Mouse (Mus musculus) forebrain, embryonic 11.5 days (tissue): ENCODE measurements at regions not wholly inside any gene's neighbourhood (a gene's known extent, or its start where the extent isn't known, plus 50 kb on each side); places are given as distances from the start of the nearest gene placed in this dataset.

Source experiments
- ATAC-seq: fragments of 200-750 bp; cut with Nextera tagmentation; replicated peaks from 2 replicates; pipeline ENCODE4 v1.8.0; 2017; ENCODE audit warnings: moderate TSS enrichment; ENCODE audit not compliant: low FRiP score
- DNase-seq: peaks from one replicate; pipeline ENCODE4 v3.0.0-alpha.2; 2017; ENCODE audit warnings: low spot score
- H3K27ac ChIP-seq: fragments of 300-500 bp; sonication (generic); 2 replicates; pipeline ENCODE4 v1.5.1; 2014; ENCODE audit warnings: low read depth, low read length
- H3K27me3 ChIP-seq: fragments of 300-500 bp; sonication (generic); 2 replicates; pipeline ENCODE4 v1.6.1; 2014; ENCODE audit warnings: mild to moderate bottlenecking, low read length, mixed read lengths; ENCODE audit not compliant: control insufficient read depth, insufficient read depth
- H3K36me3 ChIP-seq: fragments of 300-500 bp; sonication (generic); 2 replicates; pipeline ENCODE4 v1.6.1; 2014; ENCODE audit warnings: mild to moderate bottlenecking, low read length, moderate library complexity, mixed read lengths; ENCODE audit not compliant: control insufficient read depth, insufficient read depth
- H3K4me1 ChIP-seq: fragments of 300-500 bp; sonication (generic); replicated peaks from 2 replicates; pipeline ENCODE4 v1.6.1; 2014; ENCODE audit warnings: low read length, mixed read lengths; ENCODE audit not compliant: control insufficient read depth, insufficient read depth
- H3K4me2 ChIP-seq: fragments of 300-500 bp; sonication (generic); 2 replicates; pipeline ENCODE4 v1.6.1; 2014; ENCODE audit warnings: low read depth, mild to moderate bottlenecking, low read length, moderate library complexity, mixed read lengths; ENCODE audit not compliant: severe bottlenecking
- H3K4me3 ChIP-seq: fragments of 300-500 bp; sonication (generic); 2 replicates; pipeline ENCODE4 v1.5.1; 2014; ENCODE audit warnings: low read depth, low read length
- H3K9ac ChIP-seq: fragments of 300-500 bp; sonication (generic); 2 replicates; pipeline ENCODE4 v1.6.1; 2014; ENCODE audit warnings: low read length
- H3K9me3 ChIP-seq: fragments of 300-500 bp; sonication (generic); 2 replicates; pipeline ENCODE4 v1.6.1; 2016; ENCODE audit warnings: low read length, mixed read lengths; ENCODE audit not compliant: control insufficient read depth
- WGBS: fragments of 180-500 bp; shearing (Covaris S2); extraction: QIAGEN DNeasy Blood & Tissue Kit; methylation state at CpG from one replicate; pipeline ENCODE4 v1.1.7; 2014; 5-methylcytosine and 5-hydroxymethylcytosine counted together

GRCm38 (mm10) chr13:97554601-97555000 lies 205.8 kb downstream of the Gm10260 start:
- ATAC-seq (no peak), DNase-seq (no peak)
- Histone ChIP-seq H3K27me3 (no peaks in the 10 kb centered on the region), H3K9ac (no peak overlapping the region), H3K9me3 (no peaks in the 10 kb centered on the region), H3K36me3 (no peaks in the 10 kb centered on the region), H3K4me2 (no peak overlapping the region), H3K27ac (no peak overlapping the region), H3K4me3 (no peak overlapping the region), H3K4me1 (no peaks in the 10 kb centered on the region)
- 32% methylated on average over 5 of the region's 5 CpGs for WGBS

DNA sequence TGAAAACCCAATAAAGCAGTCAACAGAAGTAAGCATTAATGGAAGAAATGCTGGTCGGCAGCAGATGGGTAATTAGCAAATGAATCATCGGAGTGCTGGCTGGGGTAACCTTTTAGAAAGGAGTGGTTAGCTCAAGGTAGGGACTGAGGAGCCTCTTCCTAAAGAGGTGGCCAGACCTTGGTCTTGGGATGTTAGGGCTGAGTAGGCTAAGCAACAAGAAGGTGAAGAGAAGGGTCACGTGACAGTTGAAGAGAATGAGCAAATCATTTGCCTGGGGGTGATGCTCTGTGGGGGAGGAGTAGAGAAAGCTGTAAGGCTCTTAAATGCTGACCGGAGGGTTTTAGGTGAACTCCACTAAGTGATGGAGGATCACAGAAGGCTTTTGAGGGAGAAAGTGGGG lies 208.2 kb downstream of the Gm10260 start:
- H3K4me1 ChIP-seq = peaks cover 2% of the 10 kb centered on the region; the same call in 1 of the 2 replicates
- H3K9me3 ChIP-seq = no peaks in the 10 kb centered on the region
- no peak overlapping the region for H3K27ac ChIP-seq
- no peaks in the 10 kb centered on the region for H3K36me3 ChIP-seq
- no peak overlapping the region for H3K9ac ChIP-seq
- no peak for ATAC-seq
- 67% methylated on average over 4 of the region's 4 CpGs for WGBS
- H3K4me2 ChIP-seq = no peak overlapping the region
- H3K4me3 ChIP-seq = no peak overlapping the region
- no peaks in the 10 kb centered on the region for H3K27me3 ChIP-seq
- DNase-seq = no peak

GRCm38 (mm10) chr13:97550880-97551279 lies 209.6 kb downstream of the Gm10260 start:
- 91% methylated on average over 3 of the region's 3 CpGs for WGBS
- Histone ChIP-seq H3K27me3 (no peaks in the 10 kb centered on the region), H3K9me3 (no peaks in the 10 kb centered on the region), H3K27ac (no peak overlapping the region), H3K4me3 (no peak overlapping the region), H3K4me1 (peaks cover 2% of the 10 kb centered on the region; the same call in 1 of the 2 replicates), H3K9ac (no peak overlapping the region), H3K4me2 (no peak overlapping the region), H3K36me3 (no peaks in the 10 kb centered on the region)
- DNase-seq (no peak), ATAC-seq (no peak)

GRCm38 (mm10) chr13:97550172-97550571 lies 210.3 kb downstream of the Gm10260 start:
- no peak overlapping the region for H3K4me3 ChIP-seq
- H3K9ac ChIP-seq = no peak overlapping the region
- no peak for ATAC-seq
- no peaks in the 10 kb centered on the region for H3K36me3 ChIP-seq
- H3K27me3 ChIP-seq = no peaks in the 10 kb centered on the region
- H3K4me2 ChIP-seq = no peak overlapping the region
- H3K4me1 ChIP-seq = peaks cover 2% of the 10 kb centered on the region; the same call in 1 of the 2 replicates
- WGBS = 93% methylated on average over 5 of the region's 5 CpGs
- DNase-seq = no peak
- H3K9me3 ChIP-seq = no peaks in the 10 kb centered on the region
- H3K27ac ChIP-seq = no peak overlapping the region

DNA sequence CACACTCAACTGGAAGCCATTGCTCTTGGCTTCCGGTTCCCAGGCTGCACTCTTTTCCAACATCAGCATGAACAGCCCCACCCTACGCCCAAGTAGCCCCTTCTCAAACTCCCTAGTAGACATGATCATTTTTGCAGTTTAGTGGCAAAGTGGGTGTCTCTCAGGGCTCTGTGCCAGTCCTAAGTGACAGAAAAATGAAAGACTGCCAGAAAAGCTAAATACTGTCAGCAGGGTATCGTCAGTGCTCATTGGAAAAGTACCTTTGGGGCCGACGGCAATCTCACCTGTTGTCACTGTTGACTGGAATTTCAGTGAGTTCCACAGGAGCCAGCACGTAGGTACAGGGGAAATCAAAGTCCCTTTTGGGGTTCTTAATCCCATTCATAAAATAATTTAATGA lies 211.0 kb downstream of the Gm10260 start:
- DNase-seq (no peak), ATAC-seq (no peak)
- Histone ChIP-seq H3K9me3 (no peaks in the 10 kb centered on the region), H3K4me1 (peaks cover 2% of the 10 kb centered on the region; the same call in 1 of the 2 replicates), H3K27me3 (no peaks in the 10 kb centered on the region), H3K27ac (no peak overlapping the region), H3K4me2 (no peak overlapping the region), H3K9ac (no peak overlapping the region), H3K4me3 (no peak overlapping the region), H3K36me3 (no peaks in the 10 kb centered on the region)
- WGBS = 95% methylated on average over 6 of the region's 6 CpGs

DNA sequence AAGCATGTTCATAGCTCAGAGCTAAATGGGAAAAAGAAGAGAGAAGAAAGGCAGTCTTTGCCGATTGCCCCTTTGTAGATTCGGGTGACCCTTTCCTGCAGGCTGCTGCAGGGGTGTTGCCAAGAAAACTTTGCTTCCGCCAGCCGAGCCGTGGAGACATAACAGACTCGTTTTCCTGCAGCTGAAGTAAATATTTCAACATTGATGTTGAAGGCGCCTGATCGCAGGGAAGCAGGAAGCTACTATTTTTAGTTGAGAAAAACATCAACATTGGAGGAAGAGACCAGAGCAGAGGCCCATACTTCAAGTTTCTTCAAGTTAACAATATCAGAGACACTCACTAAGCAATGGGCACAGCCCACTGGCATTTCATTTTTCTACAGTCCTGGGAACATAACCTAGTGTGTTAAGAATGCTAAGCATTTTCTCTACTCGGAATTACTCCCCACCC lies 211.9 kb downstream of the Gm10260 start:
- Histone ChIP-seq H3K9ac (no peak overlapping the region), H3K9me3 (no peaks in the 10 kb centered on the region), H3K4me1 (peaks cover 2% of the 10 kb centered on the region; the same call in 1 of the 2 replicates), H3K4me2 (no peak overlapping the region), H3K27me3 (no peaks in the 10 kb centered on the region), H3K36me3 (no peaks in the 10 kb centered on the region), H3K27ac (0 out of 2 replicates have a peak overlapping the region, but pooled peaks have one; percentile 12), H3K4me3 (no peak overlapping the region)
- ATAC-seq = no peak
- 58% methylated on average over 9 of the region's 9 CpGs for WGBS
- no peak for DNase-seq

DNA sequence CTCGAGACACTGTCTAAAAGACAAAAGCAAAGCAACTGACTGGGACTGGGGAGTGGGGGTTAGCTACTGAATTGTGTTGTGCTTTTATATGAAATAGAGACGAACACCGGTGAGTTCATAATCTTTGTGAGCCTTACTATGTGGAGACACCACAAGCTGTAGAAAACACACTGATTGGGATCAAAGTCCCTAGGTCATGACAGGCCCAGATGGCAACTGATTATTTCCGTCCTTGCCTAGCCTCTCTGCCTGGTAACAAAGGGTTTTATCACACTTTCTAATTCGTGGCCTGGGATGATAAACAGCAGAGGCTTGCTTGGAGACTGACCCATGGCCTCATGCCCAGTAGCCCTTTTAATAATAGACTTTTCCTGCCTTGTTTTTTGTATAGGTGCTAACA lies 213.5 kb downstream of the Gm10260 start:
- no peak for DNase-seq
- no peaks in the 10 kb centered on the region for H3K9me3 ChIP-seq
- ATAC-seq = no peak
- 71% methylated on average over 5 of the region's 5 CpGs for WGBS
- H3K4me1 ChIP-seq = peaks cover 2% of the 10 kb centered on the region; the same call in 1 of the 2 replicates
- H3K4me3 ChIP-seq = no peak overlapping the region
- no peak overlapping the region for H3K9ac ChIP-seq
- H3K27me3 ChIP-seq = no peaks in the 10 kb centered on the region
- H3K27ac ChIP-seq = no peak overlapping the region
- no peaks in the 10 kb centered on the region for H3K36me3 ChIP-seq
- H3K4me2 ChIP-seq = no peak overlapping the region

- Histone ChIP-seq H3K4me3 (no peak overlapping the region), H3K9me3 (no peaks in the 10 kb centered on the region), H3K4me1 (peaks cover 2% of the 10 kb centered on the region; the same call in 1 of the 2 replicates), H3K36me3 (no peaks in the 10 kb centered on the region), H3K27me3 (no peaks in the 10 kb centered on the region), H3K9ac (no peak overlapping the region), H3K27ac (no peak overlapping the region), H3K4me2 (no peak overlapping the region)
- DNase-seq = no peak
- ATAC-seq = peak; percentile 60; the same call in 1 of the 2 replicates
- 49% methylated on average over 9 of the region's 9 CpGs for WGBS
Observed at GRCm38 (mm10) chr13:97545971-97546454, 214.4 kb downstream of the Gm10260 start.

GRCm38 (mm10) chr13:97539686-97540085 lies 220.7 kb downstream of the Gm10260 start:
- Histone ChIP-seq H3K27me3 (no peaks in the 10 kb centered on the region), H3K36me3 (no peaks in the 10 kb centered on the region), H3K9ac (no peak overlapping the region), H3K4me3 (no peak overlapping the region), H3K4me2 (no peak overlapping the region), H3K9me3 (no peaks in the 10 kb centered on the region), H3K4me1 (no peaks in the 10 kb centered on the region), H3K27ac (no peak overlapping the region)
- ATAC-seq = no peak
- 78% methylated on average over 9 of the region's 9 CpGs for WGBS
- DNase-seq = no peak
